Mouse (Mus musculus) limb, embryonic 14.5 days (tissue): ENCODE measurements around the gene Clec16a. TPM values are rescaled to one million over a fixed set of nuclear protein-coding genes. Genes with fewer than 3 reads are reported as not detected.

Experiments used
- ATAC-seq: fragments of 200-750 bp; cut with Nextera tagmentation; 2 replicates; pipeline ENCODE4 v1.8.0; 2017; ENCODE audit warnings: low read depth, moderate number of reproducible peaks, moderate TSS enrichment; ENCODE audit not compliant: low FRiP score
- DNase-seq: peaks from one replicate; pipeline ENCODE4 v3.0.0-alpha.2; 2015; ENCODE audit warnings: low spot score
- H3K27ac ChIP-seq: fragments of 300-500 bp; sonication (generic); replicated peaks from 2 replicates; pipeline ENCODE4 v1.5.1; 2014; ENCODE audit warnings: low read depth, mild to moderate bottlenecking, low read length, moderate library complexity, mixed read lengths
- H3K27me3 ChIP-seq: fragments of 300-500 bp; sonication (generic); 2 replicates; pipeline ENCODE4 v1.6.1; 2014; ENCODE audit warnings: low read length, mixed read lengths; ENCODE audit not compliant: control insufficient read depth, insufficient read depth
- H3K36me3 ChIP-seq: fragments of 300-500 bp; sonication (generic); 2 replicates; pipeline ENCODE4 v1.6.1; 2014; ENCODE audit warnings: mild to moderate bottlenecking, low read length, moderate library complexity, mixed read lengths; ENCODE audit not compliant: control insufficient read depth, insufficient read depth
- H3K4me1 ChIP-seq: fragments of 300-500 bp; sonication (generic); 2 replicates; pipeline ENCODE4 v1.6.1; 2014; ENCODE audit warnings: antibody characterized with exemption, low read length, mixed read lengths; ENCODE audit not compliant: control insufficient read depth, insufficient read depth
- H3K4me2 ChIP-seq: fragments of 300-500 bp; sonication (generic); replicated peaks from 2 replicates; pipeline ENCODE4 v1.6.1; 2014; ENCODE audit warnings: low read depth, mild to moderate bottlenecking, low read length, moderate library complexity; ENCODE audit not compliant: severe bottlenecking
- H3K4me3 ChIP-seq: fragments of 300-500 bp; sonication (generic); replicated peaks from 2 replicates; pipeline ENCODE4 v1.5.1; 2014; ENCODE audit warnings: low read length
- H3K9ac ChIP-seq: fragments of 300-500 bp; sonication (generic); 2 replicates; pipeline ENCODE4 v1.6.1; 2014; ENCODE audit warnings: mild to moderate bottlenecking, low read depth, low read length, moderate library complexity; ENCODE audit not compliant: severe bottlenecking
- H3K9me3 ChIP-seq: fragments of 300-500 bp; sonication (generic); 2 replicates; pipeline ENCODE4 v1.6.1; 2016; ENCODE audit warnings: low read length; ENCODE audit not compliant: control insufficient read depth
- POLR2A ChIP-seq: fragments of 200-500 bp; IDR thresholded peaks from 2 replicates; pipeline ENCODE4 v1.8.0; 2012; ENCODE audit warnings: inconsistent platforms, mild to moderate bottlenecking, moderate library complexity, borderline replicate concordance; ENCODE audit not compliant: insufficient read depth, insufficient read length; ENCODE audit errors: extremely low read depth
- WGBS: fragments of 180-500 bp; shearing (Covaris S2); extraction: QIAGEN DNeasy Blood & Tissue Kit; methylation state at CpG from one replicate; pipeline ENCODE4 v1.1.7; 2014; 5-methylcytosine and 5-hydroxymethylcytosine counted together
- polyA plus RNA-seq, 2 experiments: library from polyadenylated mRNA; depleted of rRNA in 1 of 2; stranded (reverse) in 1 of 2; unstranded in 1 of 2; fragments of >200 nt; fragmentation: Nextera tagmentation in 1 of 2; extraction: Ambion mirVana in 1 of 2; gene quantifications; 2 replicates each; pipeline versions ENCODE4 v1.2.1 to v1.2.3; 2012 to 2014

The Clec16a gene
- polyA plus RNA-seq, 2 experiments: 12.5 to 29.9 TPM

DNA sequence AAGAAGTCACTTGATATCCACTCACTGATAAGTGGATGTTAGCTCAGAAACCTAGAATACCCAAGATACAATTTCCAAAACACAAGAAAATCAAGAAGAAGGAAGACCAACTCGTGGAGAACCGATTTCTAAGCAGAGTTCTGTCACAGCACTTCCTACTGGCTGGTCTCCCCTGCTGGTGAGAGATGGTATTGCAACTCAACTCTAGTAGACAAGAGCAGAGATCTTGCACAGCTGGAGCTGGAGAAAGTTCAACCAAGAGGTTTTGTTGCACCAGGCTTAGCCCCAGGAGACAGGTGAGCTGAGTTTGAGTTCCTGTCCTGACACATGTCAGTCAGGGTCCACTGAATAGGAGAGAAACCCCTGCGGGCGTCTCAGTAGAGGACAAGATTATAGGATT, 222.0 kb downstream of the Clec16a start:
- no peaks in the 10 kb centered on the region; the same call in 1 of the 2 replicates for H3K4me1 ChIP-seq
- H3K4me3 ChIP-seq: no peak overlapping the region
- no peaks in the 10 kb centered on the region for H3K9me3 ChIP-seq
- no peak overlapping the region for H3K27ac ChIP-seq
- no peak for TF ChIP-seq POLR2A
- 43% methylated on average over 4 of the region's 4 CpGs for WGBS
- ATAC-seq (no peak), DNase-seq (peak; percentile 74)
- no peaks in the 10 kb centered on the region for H3K27me3 ChIP-seq
- no peak overlapping the region for H3K9ac ChIP-seq
- no peak overlapping the region for H3K4me2 ChIP-seq
- H3K36me3 ChIP-seq: no peaks in the 10 kb centered on the region

DNA sequence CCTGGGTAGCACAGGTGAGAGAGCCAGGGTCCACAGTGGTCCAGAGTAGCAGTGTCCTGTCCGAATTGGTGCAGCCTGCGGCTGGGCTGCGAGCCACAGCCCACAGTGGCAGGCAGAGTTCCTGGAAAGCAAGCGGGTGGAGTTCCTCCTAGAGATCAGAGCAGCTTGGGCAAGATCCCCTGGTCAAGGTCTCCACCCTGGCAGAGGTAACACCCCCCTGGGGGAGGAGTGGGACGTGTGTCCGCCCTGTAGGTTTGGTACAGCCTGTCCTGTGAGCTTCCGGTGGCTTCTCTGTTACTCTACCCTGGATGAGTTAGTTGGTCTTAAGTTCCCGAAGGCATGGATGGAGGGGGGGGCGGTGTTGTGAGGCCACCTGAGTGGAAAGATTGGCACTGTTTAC, 223.7 kb downstream of the Clec16a start:
- Histone ChIP-seq H3K4me2 (no peak overlapping the region), H3K27me3 (no peaks in the 10 kb centered on the region), H3K27ac (no peak overlapping the region), H3K9me3 (no peaks in the 10 kb centered on the region), H3K4me1 (no peaks in the 10 kb centered on the region; the same call in 1 of the 2 replicates), H3K4me3 (no peak overlapping the region), H3K36me3 (no peaks in the 10 kb centered on the region), H3K9ac (no peak overlapping the region)
- TF ChIP-seq POLR2A: no peak
- no peak for ATAC-seq
- WGBS: 36% methylated on average over 9 of the region's 9 CpGs
- no peak for DNase-seq

DNA sequence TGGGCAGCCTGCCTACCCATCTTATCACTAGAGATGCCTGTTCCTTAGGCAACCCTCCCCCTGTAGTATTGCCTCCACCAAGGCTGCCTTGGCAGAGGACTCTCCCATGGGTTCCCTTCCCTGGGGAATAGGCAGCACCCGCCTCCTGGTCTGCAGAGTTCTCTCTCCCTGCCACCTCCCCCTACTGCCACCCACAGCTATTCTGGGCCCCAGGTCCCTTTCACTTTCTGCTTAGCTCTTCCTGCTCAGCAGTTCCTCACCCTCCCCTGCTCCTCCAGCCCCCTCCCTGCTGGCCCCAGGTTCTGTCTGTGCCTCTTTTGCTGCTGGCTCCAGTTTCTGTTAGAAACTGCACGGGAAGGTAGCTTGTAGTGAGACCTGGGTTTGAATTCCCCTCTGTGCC, 224.5 kb downstream of the Clec16a start:
- no peak overlapping the region for H3K27ac ChIP-seq
- no peaks in the 10 kb centered on the region for H3K36me3 ChIP-seq
- ATAC-seq (no peak), DNase-seq (no peak)
- no peak for TF ChIP-seq POLR2A
- WGBS: 50% methylated on average over 2 of the region's 2 CpGs
- H3K9ac ChIP-seq: no peak overlapping the region
- H3K27me3 ChIP-seq: no peaks in the 10 kb centered on the region
- H3K9me3 ChIP-seq: no peaks in the 10 kb centered on the region
- H3K4me3 ChIP-seq: no peak overlapping the region
- no peaks in the 10 kb centered on the region; the same call in 1 of the 2 replicates for H3K4me1 ChIP-seq
- no peak overlapping the region for H3K4me2 ChIP-seq

DNA sequence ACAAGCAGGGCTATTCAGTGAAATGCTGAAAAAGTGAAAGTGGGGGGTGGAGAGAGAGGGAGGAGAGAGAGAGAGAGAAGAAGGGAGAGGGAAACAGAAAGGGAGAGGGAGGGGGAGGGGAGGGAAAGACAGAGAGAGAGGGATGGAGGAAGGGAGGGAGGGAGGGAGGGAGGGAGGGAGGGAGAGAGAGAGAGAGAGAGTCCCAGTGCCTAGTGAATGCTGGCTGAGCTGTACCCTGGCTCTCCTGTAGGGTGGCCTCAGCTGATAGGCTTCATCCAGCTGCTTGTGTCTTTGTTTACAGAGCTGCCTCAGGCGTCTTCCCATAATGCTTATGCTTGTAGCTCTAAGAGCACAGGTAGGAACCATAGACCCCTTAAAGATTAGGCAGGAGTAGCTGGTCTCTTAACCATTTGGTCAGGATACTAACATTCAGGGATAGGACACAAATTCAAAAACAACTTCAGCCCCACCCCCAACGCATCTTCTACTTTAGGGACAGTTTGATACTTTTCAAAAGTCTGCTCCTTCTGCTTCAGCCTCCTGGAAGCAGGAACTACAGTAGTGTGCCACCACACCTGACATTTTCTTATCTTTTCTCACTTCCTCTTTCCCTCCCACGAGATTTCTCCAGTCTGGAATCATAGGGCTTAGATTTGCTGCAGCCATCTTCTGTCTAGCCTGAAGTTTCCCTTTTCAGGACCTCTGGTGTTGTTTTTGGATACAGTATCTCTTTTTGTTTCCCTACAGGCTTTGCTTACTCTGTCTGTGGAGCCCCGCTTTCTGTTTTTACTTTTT, 225.6 kb downstream of the Clec16a start:
- 53% methylated on average over 4 of the region's 4 CpGs for WGBS
- no peak overlapping the region for H3K27ac ChIP-seq
- no peaks in the 10 kb centered on the region; the same call in 1 of the 2 replicates for H3K4me1 ChIP-seq
- no peak for TF ChIP-seq POLR2A
- no peak overlapping the region for H3K4me2 ChIP-seq
- no peaks in the 10 kb centered on the region for H3K27me3 ChIP-seq
- no peak; the same call in 1 of the 2 replicates for ATAC-seq
- no peaks in the 10 kb centered on the region for H3K9me3 ChIP-seq
- no peak overlapping the region for H3K9ac ChIP-seq
- H3K36me3 ChIP-seq: no peaks in the 10 kb centered on the region
- no peak overlapping the region for H3K4me3 ChIP-seq
- no peak for DNase-seq

DNA sequence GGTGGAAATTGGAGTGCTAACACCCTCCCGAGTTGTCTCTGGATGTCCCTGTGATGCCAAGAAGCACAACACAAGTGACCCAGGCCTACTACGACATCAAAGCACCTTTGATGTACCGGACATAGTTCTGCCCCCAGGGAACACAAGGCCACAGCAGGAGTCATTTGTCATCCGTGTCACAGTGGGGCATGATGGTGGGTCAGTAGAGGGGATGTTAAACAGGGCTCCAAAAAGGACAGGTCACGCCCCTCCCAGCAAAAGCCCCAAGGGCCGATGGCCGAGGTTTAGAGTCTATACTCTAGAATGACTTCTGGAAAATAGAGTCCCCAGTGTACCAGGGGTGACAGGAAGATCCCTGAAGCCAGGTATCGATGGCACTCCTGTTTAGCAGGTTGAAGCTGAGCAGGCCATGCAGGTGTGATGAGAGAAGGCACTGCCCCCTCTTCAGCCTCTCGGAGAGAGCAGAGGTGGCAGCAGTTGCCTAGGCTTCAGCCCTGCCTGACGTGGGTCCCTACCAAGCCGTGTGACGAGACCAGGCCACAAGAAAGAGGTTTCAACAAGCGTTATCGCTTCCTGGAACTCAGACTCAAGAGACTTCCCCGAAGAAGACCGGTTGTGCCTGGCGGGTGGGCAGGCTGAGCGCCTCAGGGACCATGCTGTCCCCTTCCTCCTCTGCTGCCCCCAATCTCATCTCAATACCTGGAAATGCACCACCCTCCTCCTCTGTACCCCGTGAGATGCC, 226.8 kb downstream of the Clec16a start:
- Histone ChIP-seq H3K9ac (no peak overlapping the region), H3K9me3 (no peaks in the 10 kb centered on the region), H3K36me3 (no peaks in the 10 kb centered on the region), H3K27me3 (no peaks in the 10 kb centered on the region), H3K4me3 (no peak overlapping the region), H3K4me2 (no peak overlapping the region), H3K4me1 (no peaks in the 10 kb centered on the region; the same call in 1 of the 2 replicates), H3K27ac (no peak overlapping the region)
- 50% methylated on average over 19 of the region's 19 CpGs for WGBS
- no peak for TF ChIP-seq POLR2A
- DNase-seq (no peak), ATAC-seq (no peak)
